Mouse (Mus musculus) v-Abl transformed pro-B cells (cell line): ENCODE measurements around the gene Dhtkd1.
"Not testable (repeated sequence)": the region's sequence is repeated elsewhere in the genome, so short reads cannot be mapped to it uniquely, and the experiment has no call there.

Experiments
- in situ Hi-C, 2 experiments: fragments of 400-800 bp; cut with MboI; formaldehyde crosslinking; loops; one replicate each; pipeline ENCODE4 v1.15.1; 2025; ENCODE audit not compliant: unreplicated experiment in 2 of 2

Dhtkd1 gene

DNA sequence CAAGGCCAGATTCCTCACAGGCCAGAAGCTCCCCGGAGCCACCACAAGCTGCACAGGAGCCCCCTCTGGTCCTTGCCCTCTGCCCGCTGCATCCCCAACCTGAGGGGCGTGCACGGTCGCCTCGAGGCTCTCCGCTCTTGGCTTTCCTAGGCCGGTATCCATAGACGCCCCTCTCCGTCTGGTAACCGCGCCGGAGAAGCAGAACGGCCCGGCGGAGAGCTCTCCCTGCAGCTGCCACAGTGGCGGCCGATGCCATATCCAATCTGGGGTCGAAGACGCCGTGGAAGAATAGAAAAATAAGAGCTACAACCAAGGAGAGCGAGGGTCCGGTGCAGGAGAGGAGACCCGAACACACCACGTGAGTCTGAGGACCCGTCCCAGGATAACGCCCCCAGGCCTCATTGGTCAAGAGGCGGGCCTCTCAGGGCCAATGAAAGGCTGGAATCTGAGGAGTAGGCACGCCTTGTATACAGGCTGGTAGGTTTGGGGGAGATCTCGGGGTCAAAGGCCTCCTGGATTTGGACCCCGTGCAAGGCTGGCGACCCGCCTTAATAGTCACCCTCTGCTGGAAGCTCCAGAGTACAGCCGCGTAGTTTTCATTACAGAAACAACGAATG is at the start of gene Dhtkd1:
Dhtkd1 (minus strand) TSS at position 377 of the 617 bp plus-strand sequence.
- in situ Hi-C loops = no loop called here

DNA sequence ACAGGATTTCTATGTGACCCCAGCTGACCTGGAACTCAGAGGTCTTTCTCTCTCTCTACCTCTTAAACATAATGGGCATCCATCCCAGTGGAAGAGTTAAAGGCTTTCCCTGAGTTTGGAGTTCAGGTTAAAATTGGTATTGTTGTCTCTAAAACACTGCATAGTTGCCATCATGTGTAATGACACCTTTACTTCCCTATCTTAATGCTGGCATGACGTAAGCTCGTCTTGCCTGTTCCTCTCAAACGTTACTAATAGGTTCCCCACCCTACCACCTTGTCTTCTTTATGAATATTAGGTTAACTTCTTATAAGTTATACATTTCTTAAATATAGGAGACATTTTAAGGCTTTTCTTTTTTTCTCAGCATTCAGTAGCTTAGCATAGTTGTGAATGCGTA is 34.9 kb upstream of the Dhtkd1 start:
- in situ Hi-C loops = loop anchor here in 1 of 2 experiments (25.0 kb wide), 1 partner anchor 735 kb away; no protein-coding TSS in a partner anchor

DNA sequence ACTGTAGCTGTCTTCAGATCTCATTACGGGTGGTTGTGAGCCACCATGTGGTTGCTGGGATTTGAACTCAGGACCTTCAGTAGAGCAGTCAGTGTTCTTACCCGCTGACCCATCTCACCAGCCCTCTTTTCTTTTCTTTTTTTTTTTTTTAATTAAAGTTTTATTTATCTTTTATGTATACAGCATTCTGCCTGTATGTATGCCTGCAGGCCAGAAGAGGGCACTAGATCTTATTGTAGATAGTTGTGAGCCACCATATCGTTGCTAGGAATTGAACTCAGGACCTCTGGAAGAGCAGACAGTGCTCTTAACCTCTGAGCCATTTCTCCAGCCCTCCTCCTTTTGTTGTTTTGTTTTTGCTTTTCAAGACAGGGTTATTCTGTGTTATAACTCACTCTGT is 28.0 kb upstream of the Dhtkd1 start:
- in situ Hi-C loops = not testable (repeated sequence)

DNA sequence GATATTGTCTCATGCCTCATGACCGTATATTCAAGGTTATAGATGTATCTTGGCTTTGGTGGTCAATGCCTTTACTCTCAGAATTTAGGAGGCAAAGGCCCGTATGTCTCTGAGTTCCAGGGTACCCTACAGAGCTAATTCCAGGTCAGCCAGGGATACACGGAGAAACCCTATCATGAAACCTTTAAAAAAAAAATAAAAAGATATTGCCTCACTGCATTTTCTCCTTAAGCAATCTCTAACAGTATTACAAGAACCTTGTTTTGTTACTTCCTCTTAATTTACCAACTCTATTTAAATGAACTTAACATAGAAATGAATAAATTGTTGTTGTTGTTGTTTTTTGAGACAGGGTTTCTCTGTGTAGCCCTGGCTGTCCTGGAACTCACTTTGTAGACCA is 23.4 kb upstream of the Dhtkd1 start:
- in situ Hi-C loops = no loop called here

DNA sequence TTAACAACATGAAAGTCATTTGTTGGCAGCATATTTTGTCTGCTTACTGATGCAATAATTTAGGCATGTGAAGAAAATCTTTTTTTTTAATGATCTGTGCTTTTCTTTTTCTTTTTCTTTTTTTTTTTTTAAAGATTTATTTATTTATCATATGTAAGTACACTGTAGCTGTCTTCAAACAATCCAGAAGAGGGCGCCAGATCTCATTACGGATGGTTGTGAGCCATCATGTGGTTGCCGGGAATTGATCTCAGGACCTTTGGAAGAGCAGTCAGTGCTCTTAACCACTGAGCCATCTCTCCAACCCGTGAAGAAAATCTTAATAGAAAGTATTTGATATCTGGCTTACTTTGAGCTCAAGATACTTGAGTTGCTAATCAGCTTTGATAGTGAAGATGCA is 21.1 kb upstream of the Dhtkd1 start:
- in situ Hi-C loops = not testable (repeated sequence)

DNA sequence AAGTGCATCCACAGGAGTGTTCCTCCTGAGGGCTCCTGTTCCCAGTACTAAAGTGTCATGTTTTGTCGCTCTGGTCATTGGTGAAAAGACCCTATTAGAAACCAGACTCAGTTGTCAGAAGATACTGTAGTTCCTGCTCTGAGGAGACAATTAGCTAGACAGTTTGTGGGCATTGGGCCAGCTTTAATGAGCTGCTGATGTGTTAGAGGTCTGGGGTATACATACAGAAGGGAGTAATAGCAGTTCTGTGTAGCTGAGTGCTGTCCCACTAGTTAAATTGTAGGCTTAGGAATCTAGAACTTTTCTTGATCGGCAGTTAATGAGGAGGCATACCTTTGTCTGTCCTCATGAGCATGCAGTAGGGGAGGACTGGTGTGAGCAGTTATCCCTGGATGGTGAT is 19.7 kb upstream of the Dhtkd1 start:
- in situ Hi-C loops = no loop called here

DNA sequence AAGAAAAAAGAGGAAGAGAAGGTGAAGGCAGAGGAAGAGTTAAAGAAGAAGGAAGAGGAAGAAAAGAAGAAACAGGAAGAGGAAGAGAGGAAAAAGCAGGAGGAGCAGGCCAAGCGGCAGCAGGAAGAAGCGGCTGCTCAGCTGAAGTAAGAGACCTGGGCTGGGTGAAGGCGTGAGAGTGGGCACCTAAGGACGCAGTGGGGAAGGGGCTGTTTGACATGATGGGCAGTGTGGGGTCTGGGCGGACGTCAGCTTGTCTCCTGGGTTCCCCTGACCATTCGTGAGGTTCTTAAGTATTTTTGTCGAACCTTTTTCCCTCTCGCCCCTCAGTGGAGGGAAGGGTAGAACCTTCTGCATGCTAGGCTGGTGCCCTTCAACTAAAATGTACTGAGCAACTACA is 15.1 kb upstream of the Dhtkd1 start:
- in situ Hi-C loops = no loop called here

DNA sequence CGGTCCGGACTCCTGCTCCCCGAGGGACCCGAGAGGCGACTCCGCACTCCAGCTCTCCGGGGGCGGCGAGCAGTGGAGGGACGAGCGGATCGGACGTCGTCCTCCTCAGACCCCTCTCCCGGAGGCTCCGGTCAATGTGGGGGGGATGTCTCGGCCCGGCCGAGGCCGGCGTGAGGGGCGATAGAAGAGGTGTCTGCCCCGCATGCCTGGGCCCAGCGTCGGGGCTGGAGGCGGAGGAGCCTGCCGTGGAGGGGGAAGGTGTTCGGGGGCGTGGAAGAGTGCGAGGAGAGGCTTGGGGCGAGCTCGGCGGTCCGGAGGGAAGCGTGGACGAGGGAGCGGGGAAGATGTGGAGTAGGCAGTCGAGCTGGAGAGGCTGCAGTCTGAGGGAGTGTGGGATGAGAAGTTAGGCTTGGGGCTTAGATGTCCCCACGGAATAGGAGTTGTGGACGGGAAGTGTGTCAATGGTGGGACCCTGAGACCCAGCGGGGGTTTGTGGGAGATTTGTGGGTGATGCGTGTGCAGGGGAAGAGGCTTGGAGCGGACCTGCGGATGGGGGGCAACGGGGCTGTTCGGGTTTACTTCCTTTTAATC is 9.1 kb upstream of the Dhtkd1 start:
- in situ Hi-C loops = no loop called here

DNA sequence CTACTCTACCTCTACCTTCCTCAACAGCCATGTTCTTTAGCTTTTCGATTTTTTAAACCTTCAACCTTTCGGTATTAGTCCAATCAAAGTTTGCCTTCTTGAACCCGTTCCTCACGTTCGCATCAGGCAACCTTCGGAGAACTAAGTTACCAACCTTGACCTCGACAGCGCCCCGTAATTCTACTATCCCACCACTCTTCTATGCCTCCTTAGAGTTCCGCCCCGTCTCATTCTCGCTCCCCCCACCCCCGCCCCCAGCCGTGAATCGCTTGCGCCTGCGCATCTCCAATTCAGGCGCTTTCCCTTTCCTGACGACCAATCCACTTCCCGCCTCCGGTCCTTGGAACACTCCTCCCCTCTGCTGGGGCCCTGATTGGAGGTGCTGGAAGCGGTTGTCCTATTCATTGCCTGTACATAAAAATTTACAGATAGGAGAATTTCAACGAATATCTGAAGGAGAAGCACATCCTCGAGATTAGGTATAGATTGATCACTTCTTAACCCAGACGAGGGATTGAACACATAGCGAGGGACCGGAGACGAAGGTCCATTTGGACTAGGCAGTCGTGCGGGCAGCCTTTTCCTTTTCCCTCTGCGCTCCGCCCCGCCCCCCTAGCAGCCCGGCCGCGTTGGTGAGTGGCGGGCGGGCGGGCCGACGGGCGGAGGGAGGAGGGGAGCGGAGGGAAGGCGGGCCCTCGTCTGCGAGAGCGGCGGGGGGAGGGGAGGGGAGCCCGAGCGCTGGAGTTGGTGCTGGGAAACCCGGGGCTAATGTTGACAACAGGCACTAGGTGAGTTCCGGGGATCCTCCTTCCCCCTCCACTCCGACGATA is 8.4 kb upstream of the Dhtkd1 start, which contains the start of gene Upf2:
Upf2 (plus strand) TSS at position 704 of the 830 bp plus-strand sequence.
- in situ Hi-C loops = no loop called here

DNA sequence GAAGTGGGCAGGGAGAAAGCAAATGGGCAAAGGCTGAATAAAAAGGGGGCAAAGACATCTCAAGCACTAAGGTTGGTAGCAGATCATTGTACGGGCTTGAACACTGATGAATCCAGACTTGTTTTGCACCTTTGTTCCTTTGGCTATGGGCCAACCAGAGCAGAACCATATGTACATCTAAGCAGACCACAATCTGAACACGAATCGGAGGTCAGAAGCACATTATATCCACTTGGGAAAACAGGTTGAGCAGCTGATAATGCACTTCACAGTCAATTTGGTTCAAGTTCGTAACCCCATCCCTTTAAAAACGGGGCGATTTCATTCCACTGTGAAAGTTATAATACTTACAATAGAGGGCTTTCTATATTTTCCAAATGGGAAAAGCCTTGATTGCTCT is 7.7 kb upstream of the Dhtkd1 start:
- in situ Hi-C loops = no loop called here

DNA sequence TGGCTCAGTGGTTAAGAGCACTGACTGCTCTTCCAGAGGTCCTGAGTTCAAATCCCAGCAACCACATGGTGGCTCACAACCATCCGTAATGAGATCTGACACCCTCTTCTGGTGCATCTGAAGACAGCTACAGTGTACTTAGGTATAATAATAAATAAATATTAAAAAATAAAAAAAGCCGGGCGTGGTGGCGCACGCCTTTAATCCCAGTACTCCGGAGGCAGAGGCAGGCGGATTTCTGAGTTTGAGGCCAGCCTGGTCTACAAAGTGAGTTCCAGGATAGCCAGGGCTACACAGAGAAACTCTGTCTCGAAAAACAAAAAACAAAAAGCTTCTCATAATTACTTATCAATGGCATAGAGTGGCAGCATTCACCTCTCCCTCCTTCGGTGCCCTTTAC is 7.2 kb upstream of the Dhtkd1 start:
- in situ Hi-C loops = not testable (repeated sequence)

DNA sequence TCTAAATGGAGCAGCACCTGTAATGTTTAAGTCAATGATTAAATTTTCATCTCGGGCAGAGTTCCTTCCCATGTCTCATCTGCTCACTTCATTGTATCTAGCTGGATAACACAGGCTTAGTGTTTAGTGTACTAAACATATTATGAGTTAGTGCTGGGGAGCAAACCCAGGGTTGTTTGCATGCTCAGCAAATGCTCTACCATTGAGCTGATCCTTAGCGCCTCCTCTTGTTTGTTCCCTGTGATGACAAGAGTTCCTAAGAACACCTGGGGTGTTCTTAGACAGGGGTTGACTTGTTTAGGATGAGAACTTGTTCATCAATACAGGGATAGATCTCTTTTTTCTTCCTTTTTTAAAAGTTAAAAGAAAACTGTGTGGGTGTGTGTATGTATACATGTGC is 6.4 kb upstream of the Dhtkd1 start:
- in situ Hi-C loops = no loop called here

DNA sequence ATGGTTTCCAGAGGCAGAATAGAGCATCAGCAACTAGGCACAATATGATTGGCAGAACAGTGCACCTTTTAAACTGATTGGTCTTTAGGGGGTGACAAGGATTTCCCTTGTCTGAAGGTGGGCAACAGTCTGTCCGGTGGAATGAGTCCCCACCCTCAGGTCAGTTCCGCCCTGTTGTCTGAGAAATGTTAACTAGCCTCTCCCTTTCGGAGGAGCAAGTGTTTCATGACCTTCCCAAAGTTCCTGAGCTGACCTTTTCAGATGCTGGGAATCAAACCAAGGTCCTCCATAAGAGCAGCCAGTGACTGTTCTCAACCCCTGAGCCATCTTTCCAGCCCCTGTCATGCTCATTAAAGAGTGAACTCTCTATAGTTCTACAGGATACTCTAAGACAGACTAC is 4.3 kb upstream of the Dhtkd1 start:
- in situ Hi-C loops = no loop called here

DNA sequence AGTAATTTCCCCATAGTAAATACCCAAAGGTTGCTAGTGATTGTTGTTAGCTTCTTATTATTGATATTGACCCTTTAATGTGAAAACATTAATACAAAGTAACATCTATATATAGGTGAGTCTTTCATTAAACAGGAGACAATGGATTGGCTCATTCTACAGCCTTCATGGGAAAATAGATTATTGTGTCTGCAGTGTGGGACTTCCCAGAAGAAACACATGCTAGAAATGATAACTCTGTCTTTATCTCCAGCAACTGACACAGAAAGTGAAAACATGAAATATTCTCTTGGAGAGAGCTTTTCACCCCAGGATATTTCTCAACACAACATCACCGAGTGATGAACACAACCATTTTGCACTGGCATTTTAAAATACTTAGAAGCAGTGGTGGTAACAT is 3.0 kb upstream of the Dhtkd1 start:
- in situ Hi-C loops = no loop called here

DNA sequence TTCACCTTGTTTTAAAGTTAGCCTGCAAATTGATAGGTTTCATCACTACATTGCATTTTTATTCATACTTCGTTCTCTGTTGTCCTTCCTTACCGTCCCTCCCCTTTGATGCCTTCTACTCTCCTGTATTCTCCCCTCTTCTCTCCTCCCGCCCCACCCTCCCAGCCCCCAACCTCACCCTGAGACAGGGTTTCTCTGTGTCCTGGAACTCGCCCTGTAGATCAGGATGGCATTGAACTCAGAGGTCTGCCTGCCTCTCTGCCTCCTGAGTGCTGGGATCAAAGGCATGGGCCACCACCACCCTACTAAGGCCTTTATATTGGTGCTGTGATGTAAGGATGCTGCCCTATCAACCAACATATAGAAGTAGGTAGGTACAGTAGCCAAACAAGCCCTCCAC is 479 bp upstream of the Dhtkd1 start:
- in situ Hi-C loops = no loop called here

DNA sequence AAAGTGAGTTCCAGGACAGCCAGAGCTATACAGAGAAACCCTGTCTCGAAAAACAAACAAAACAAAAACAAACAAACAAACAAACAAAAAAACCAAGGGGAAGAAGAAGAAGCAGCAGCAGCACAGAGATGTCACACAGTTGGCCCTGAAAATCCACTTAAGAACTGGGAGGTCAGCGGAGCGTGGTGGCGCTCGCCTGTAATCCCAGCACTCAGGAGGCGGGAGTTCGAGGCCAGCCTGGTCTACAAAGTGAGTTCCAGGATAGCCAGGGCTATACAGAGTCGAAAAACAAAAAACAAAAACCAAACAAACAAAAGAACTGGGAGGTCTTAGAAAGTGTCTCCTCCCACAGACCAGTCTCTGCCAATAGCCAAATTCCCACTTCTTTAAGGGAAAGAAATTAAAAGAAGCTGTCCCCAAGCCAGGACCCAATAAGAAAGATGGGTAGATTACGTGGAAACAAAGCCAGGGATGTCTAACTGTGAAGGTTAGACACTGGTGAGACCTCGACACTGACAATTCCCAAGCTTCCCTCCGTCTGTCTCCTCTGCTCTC is 654 bp downstream of the Dhtkd1 start:
- in situ Hi-C loops = no loop called here

DNA sequence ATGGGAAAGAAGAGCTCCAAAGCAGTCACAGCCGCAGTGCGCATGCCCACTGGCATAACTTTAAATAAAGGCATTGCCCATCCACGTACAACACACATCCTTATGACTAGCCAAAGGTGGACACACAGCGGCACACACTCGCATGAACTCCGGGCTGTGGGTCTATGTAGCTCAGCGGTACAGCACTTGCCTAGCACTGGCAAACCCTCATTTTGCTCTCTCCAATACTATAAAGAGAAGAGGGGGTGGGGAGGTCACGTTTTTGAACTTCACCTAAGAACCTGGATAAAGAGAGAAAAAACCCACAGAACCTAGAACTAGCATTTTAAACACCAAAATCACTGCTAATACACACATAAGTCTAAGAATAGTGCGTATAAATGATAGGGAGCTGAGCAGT is 1.7 kb downstream of the Dhtkd1 start:
- in situ Hi-C loops = no loop called here

DNA sequence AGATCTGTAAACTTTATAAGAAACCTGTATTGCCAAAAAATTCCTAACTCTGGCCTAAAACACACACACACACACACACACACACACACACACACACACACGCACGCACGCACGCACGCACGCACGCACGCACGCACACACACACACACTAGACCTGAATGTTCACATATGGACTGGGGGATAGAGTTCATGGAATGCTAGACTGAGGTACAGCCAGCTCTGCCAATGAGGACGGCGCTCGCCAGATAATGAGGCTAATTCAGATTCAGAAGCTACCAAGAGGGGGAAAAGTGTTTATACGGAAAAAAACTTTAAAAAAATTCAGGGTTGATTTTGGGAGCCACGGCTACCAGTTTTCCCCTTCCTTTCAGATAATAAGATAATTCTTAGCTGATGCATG is 2.7 kb downstream of the Dhtkd1 start:
- in situ Hi-C loops = no loop called here

DNA sequence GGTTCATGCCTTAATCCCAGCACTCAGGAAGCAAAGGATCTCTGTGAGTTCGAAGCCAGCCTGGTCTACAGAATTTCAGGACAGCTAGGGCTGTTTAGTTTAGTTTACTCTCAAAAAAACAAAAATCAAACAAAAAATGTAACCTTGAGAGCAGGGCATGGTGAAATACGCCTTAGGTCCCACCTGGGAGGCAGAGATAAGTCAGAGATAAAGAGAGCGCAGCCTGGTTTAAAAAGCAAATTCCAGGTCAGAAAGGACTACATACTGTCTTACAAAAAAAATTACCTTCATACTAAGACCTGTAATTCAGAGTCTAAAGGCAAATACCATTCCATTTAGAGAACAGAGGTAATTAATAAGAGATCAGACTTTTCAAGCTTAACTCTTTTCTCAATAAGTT is 3.3 kb downstream of the Dhtkd1 start:
- in situ Hi-C loops = no loop called here

DNA sequence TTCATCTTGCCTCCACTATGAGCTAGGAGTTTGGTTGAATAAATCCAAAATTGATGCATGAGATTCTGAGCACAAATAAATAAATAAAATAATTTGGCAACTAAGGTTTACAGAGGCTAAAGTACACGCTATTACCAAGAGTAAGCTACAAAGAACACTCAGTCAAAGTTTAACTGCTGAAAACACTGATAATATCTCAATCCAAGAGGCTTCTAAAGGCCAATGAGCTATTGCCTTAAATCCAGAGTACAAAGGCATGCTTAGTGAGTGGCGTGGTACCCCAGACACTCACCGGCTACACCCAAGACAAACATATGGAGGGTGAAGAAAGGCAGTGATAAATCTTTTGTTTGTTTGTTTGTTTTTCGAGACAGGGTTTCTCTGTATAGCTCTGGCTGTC is 6.0 kb downstream of the Dhtkd1 start:
- in situ Hi-C loops = no loop called here

DNA sequence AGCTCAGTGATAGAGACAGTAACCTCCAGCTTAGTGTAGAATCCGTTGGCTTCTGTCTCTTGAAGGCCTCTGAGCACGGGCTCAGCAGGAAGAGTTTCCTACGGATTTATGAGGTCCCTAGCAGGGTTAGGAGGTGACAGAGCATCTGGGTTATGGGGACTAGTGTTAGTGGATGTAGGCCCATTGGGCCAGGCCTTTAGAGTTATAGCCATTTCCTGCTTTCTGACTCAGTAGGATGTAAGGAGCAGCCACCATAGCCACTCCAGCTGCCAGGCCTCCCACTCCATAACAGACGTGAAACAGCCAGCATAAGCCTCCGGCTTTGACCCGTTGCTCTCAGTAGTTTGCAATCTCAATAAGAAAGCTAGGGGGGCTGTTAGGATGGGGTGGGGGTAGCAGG is 6.5 kb downstream of the Dhtkd1 start:
- in situ Hi-C loops = no loop called here

DNA sequence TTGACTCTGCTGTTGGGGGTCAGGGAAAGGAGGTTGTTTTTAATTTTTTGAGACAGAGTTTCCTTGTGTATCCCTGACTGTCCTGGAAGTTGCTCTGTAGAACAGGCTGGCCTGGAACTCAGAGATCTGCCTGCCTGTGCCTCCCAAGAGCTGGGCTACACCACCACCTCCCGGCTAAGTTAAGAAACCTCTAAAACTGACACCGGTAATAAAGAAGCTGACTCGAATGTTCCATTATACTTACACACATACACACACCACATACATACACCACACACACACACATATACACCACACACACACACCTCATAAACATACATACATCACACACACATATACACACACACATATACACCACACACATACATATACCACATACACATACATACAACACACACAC is 7.7 kb downstream of the Dhtkd1 start:
- in situ Hi-C loops = no loop called here
